In genomic region chr12:76464651-76465252, GRCm38 (mm10) we compare ENCODE assay signal across 13 mouse cellular contexts. TPM values are rescaled to one million over a fixed set of nuclear protein-coding genes. Genes with fewer than 3 reads are reported as not detected.
A peak's percentile ranks its signal among the peaks of the same experiment; 100 is the strongest.
DNase-seq lines count a peak whose midpoint lies in the region; ATAC-seq and TF ChIP-seq lines count a peak whose summit lies in the region.
"Had no signal": no experiment of that assay in that cellular context is flagged by ENCODE, and none has a peak within 500 bp of the region (broad histone marks: within the 10 kb centered on the region; RNA-seq: fewer than 3 reads in every experiment).

No protein-coding gene starts in this region.

- 45% methylated on average over 12 of the region's 12 CpGs for WGBS in kidney, adult 2 months
- 56% methylated on average over 12 of the region's 12 CpGs for WGBS in intestine, postnatal 0 days
- 28% methylated on average over 12 of the region's 12 CpGs for WGBS in neural tube, embryonic 13.5 days

- H3K4me3 ChIP-seq in kidney, adult 2 months (ENCODE audit: insufficient read depth, low read depth, low read length): no peak overlapping the region
- no peak overlapping the region for H3K4me3 ChIP-seq in intestine, postnatal 0 days (ENCODE audit: low read depth, low read length)
- no peak overlapping the region for H3K4me3 ChIP-seq in neural tube, embryonic 13.5 days
- H3K4me3 ChIP-seq: embryonic facial prominence, embryonic 13.5 days had no signal

- 0 out of 2 replicates have a peak overlapping the region, but pooled peaks have one; percentile 0 for H3K4me2 ChIP-seq in intestine, postnatal 0 days (replicated peaks; ENCODE audit: low read depth)
- peak overlapping the region; percentile 23 for H3K4me2 ChIP-seq in neural tube, embryonic 13.5 days
- H3K4me2 ChIP-seq: embryonic facial prominence, embryonic 13.5 days had no signal

- TF ChIP-seq CTCF in kidney, adult 2 months (conservative IDR thresholded peaks at IDR 0.05; ENCODE audit: insufficient read depth, insufficient read length, low read depth, low read length): no peak
- no peak for TF ChIP-seq CTCF in intestine, postnatal 0 days (IDR thresholded peaks at IDR 0.05; ENCODE audit: low read depth)

- no peaks in the 10 kb centered on the region for H3K36me3 ChIP-seq in kidney, adult 2 months (ENCODE audit: control insufficient read depth, insufficient read depth, low read length)
- no peaks in the 10 kb centered on the region for H3K36me3 ChIP-seq in intestine, postnatal 0 days (ENCODE audit: control insufficient read depth, insufficient read depth)
- H3K36me3 ChIP-seq in neural tube, embryonic 13.5 days: no peaks in the 10 kb centered on the region
- H3K36me3 ChIP-seq: embryonic facial prominence, embryonic 13.5 days had no signal

- no peak for TF ChIP-seq POLR2A in kidney, adult 2 months (IDR thresholded peaks at IDR 0.05; ENCODE audit: low read depth, low read length)

- ATAC-seq in intestine, postnatal 0 days: no peak
- ATAC-seq in neural tube, embryonic 13.5 days (ENCODE audit: low read depth): peak; percentile 72
- ATAC-seq in erythroid progenitor cell, adult 5-6 weeks (replicated peaks; ENCODE audit: low FRiP score, poor library complexity, severe bottlenecking): no peak
- ATAC-seq: hindbrain, embryonic 16.5 days had no signal

- H3K9ac ChIP-seq in intestine, postnatal 0 days (ENCODE audit: low read depth, low read length): no peak overlapping the region
- no peak overlapping the region for H3K9ac ChIP-seq in neural tube, embryonic 13.5 days
- H3K9ac ChIP-seq: embryonic facial prominence, embryonic 13.5 days had no signal

- no peak overlapping the region for H3K27ac ChIP-seq in kidney, adult 2 months (ENCODE audit: insufficient read depth, low read depth, low read length)
- no peak overlapping the region for H3K27ac ChIP-seq in intestine, postnatal 0 days (ENCODE audit: low read depth, low read length)
- H3K27ac ChIP-seq in neural tube, embryonic 13.5 days (replicated peaks): peak overlapping the region; percentile 49; the same call in 1 of the 2 replicates
- H3K27ac ChIP-seq: embryonic facial prominence, embryonic 13.5 days had no signal

- H3K4me1 ChIP-seq in kidney, adult 2 months (ENCODE audit: control insufficient read depth, insufficient read depth, low read length): no peaks in the 10 kb centered on the region
- no peaks in the 10 kb centered on the region for H3K4me1 ChIP-seq in intestine, postnatal 0 days (replicated peaks; ENCODE audit: control insufficient read depth, insufficient read depth, low read length)
- peaks cover 20% of the 10 kb centered on the region for H3K4me1 ChIP-seq in neural tube, embryonic 13.5 days (replicated peaks)

- peak; percentile 36 for DNase-seq in kidney, postnatal 10 days
- DNase-seq in kidney, adult 2 months: no peak
- DNase-seq in frontal cortex, adult 2 months (ENCODE audit: extremely low spot score in 1 of 2, low spot score in 1 of 2): peak; percentile 64 to 72
- DNase-seq in adrenal gland, adult 8-10 months: no peak
- DNase-seq: cerebellum, adult 11-12 months; gastrocnemius, postnatal 14 days; lung, adult 2 months; thymus, postnatal 4 days had no signal

- no peaks in the 10 kb centered on the region for H3K9me3 ChIP-seq in intestine, postnatal 0 days (ENCODE audit: control insufficient read depth)
- H3K9me3 ChIP-seq in neural tube, embryonic 13.5 days: no peaks in the 10 kb centered on the region
- H3K9me3 ChIP-seq: embryonic facial prominence, embryonic 13.5 days had no signal

- no peaks in the 10 kb centered on the region for H3K27me3 ChIP-seq in kidney, adult 2 months (replicated peaks; ENCODE audit: control insufficient read depth, insufficient read depth, low read length)
- no peaks in the 10 kb centered on the region for H3K27me3 ChIP-seq in intestine, postnatal 0 days (replicated peaks; ENCODE audit: control insufficient read depth, insufficient read depth, low read length)
- H3K27me3 ChIP-seq in neural tube, embryonic 13.5 days: no peaks in the 10 kb centered on the region
- H3K27me3 ChIP-seq: embryonic facial prominence, embryonic 13.5 days had no signal

RNA-seq across cellular contexts. Expression of gene Ppp1r36, which starts 47.4 kb away (rescaled TPM):
- 0.23 and 0.31 TPM in 2 replicates for polyA plus RNA-seq in kidney, adult 2 months (2012; rRNA removed)
- polyA plus RNA-seq in frontal cortex, adult 2 months (2012; rRNA removed): 1.5 and 1.8 TPM in 2 replicates
- 0.90 and 1.1 TPM in 2 replicates for polyA plus RNA-seq in intestine, postnatal 0 days (2015; fragmentation: Nextera tagmentation; extraction: Ambion mirVana)
- polyA plus RNA-seq in neural tube, embryonic 13.5 days (2015; fragmentation: Nextera tagmentation; extraction: Ambion mirVana): 0.17 and 1.2 TPM in 2 replicates
- under 1 TPM; 0.15 to 0.24 (median 0.23) TPM for total RNA-seq in adrenal gland, adult 8-10 months (2022)
- not detected in 2 replicates for total RNA-seq in erythroid progenitor cell, adult 5-6 weeks (2015; ENCODE audit: low replicate concordance)
- not detected in 2 replicates for total RNA-seq in erythroid progenitor cell, adult 5-6 weeks (2017; ENCODE audit: low replicate concordance)

Comparison
In these comparisons a context has a peak if more than half of its experiments do, and no peak if none do; other contexts are left out.
1. DNase-seq: peak in kidney, postnatal 10 days (single experiment) and frontal cortex, adult 2 months (2 of 2); none in kidney, adult 2 months (single experiment) and adrenal gland, adult 8-10 months (single experiment).